Mouse (Mus musculus) erythroblast, embryonic 14.5 days (primary cell): ENCODE data around the gene Xaf1.

Experiments used
- GATA1 ChIP-seq: IDR thresholded peaks from 2 replicates; pipeline ENCODE4 v1.6.1; 2012; ENCODE audit warnings: low read length, inconsistent platforms, mixed read lengths
- TAL1 ChIP-seq: IDR thresholded peaks from 3 replicates; pipeline ENCODE4 v1.6.1; 2012; ENCODE audit warnings: low read length, inconsistent platforms, mixed read lengths

- TF ChIP-seq GATA1 (no peak), TAL1 (no peak)
Observed at GRCm38 (mm10) chr11:72352272-72352671, 50.8 kb downstream of the Xaf1 start.
